Mouse (Mus musculus) heart, embryonic 12.5 days (tissue): ENCODE measurements around the gene Lpo. TPM values are rescaled to one million over a fixed set of nuclear protein-coding genes. Genes with fewer than 3 reads are reported as not detected.

ENCODE experiments used
- ATAC-seq: fragments of 200-750 bp; cut with Nextera tagmentation; 2 replicates; pipeline ENCODE4 v1.8.0; 2017; ENCODE audit warnings: moderate TSS enrichment, moderate library complexity; ENCODE audit not compliant: insufficient number of reproducible peaks, low FRiP score
- H3K27ac ChIP-seq: fragments of 300-500 bp; sonication (generic); 2 replicates; pipeline ENCODE4 v1.5.1; 2016; ENCODE audit warnings: mild to moderate bottlenecking, moderate library complexity; ENCODE audit not compliant: poor library complexity, severe bottlenecking
- H3K27me3 ChIP-seq: fragments of 300-500 bp; sonication (generic); replicated peaks from 2 replicates; pipeline ENCODE4 v1.6.1; 2016; ENCODE audit warnings: mild to moderate bottlenecking, moderate library complexity
- H3K36me3 ChIP-seq: fragments of 300-500 bp; sonication (generic); 2 replicates; pipeline ENCODE4 v1.6.1; 2016; ENCODE audit warnings: mild to moderate bottlenecking, moderate library complexity
- H3K4me1 ChIP-seq: fragments of 300-500 bp; sonication (generic); replicated peaks from 2 replicates; pipeline ENCODE4 v1.6.1; 2016; ENCODE audit warnings: mild to moderate bottlenecking
- H3K4me2 ChIP-seq: fragments of 300-500 bp; sonication (generic); 2 replicates; pipeline ENCODE4 v1.6.1; 2016; ENCODE audit warnings: mild to moderate bottlenecking, moderate library complexity
- H3K4me3 ChIP-seq: fragments of 300-500 bp; sonication (generic); 2 replicates; pipeline ENCODE4 v1.5.1; 2016; ENCODE audit warnings: mild to moderate bottlenecking
- H3K9ac ChIP-seq: fragments of 300-500 bp; sonication (generic); 2 replicates; pipeline ENCODE4 v1.6.1; 2016; ENCODE audit warnings: mild to moderate bottlenecking, moderate library complexity
- H3K9me3 ChIP-seq: fragments of 300-500 bp; sonication (generic); replicated peaks from 2 replicates; pipeline ENCODE4 v1.6.1; 2016; ENCODE audit warnings: mild to moderate bottlenecking, moderate library complexity
- WGBS: fragments of 180-500 bp; shearing (Covaris S2); methylation state at CpG from one replicate; pipeline ENCODE4 v1.1.7; 2016; 5-methylcytosine and 5-hydroxymethylcytosine counted together
- microRNA counts: library from miRNA; unstranded; fragments of <30 nt; microRNA quantifications from one replicate; lab custom pipeline; 2017
- microRNA-seq: library from miRNA; unstranded; fragments of <30 nt; microRNA quantifications from one replicate; pipeline ENCODE4, GENCODE M21; 2017
- polyA plus RNA-seq: library from polyadenylated mRNA; unstranded; fragments of >200 nt; fragmentation: Nextera tagmentation; extraction: Ambion mirVana; gene quantifications from 2 replicates; pipeline ENCODE4 v1.2.1, GENCODE M21; 2016

Gene Lpo
- polyA plus RNA-seq, 1 experiment from 2014 or later: not detected

DNA sequence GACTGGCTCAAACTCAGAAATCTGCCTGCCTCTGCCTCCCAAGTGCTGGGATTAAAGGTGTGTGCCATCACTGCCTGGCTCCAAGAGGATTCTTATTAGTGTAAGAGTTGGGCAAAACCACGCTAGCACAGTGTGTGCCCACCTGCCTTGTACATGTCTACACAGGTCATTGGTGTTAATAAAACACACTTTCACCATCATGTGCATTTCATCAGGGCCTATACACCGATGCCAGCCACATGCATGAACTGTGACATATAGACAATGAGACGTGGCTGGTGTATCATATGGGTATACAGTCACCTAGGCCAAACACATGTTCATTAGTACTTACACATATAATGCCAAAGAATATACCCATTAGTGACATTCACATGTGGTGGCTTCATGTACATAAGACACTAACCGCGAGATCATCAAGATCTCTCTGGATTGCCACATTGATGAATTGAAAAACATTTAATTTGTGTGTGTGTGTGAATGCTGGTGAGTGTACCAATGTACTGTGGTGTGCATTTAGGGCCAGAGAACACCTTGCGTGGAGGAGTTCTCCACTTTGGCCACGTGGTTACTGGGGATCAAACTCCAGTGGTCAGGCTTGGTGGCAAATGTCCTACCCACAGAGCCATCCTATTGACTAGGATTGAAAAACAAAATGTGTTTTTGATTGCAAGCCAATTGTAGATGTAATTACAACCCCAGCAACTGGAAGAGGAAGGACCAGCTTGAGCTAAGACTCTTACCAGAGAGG is 69.8 kb downstream of the Lpo start:
- Histone ChIP-seq H3K4me1 (peaks cover 12% of the 10 kb centered on the region), H3K36me3 (no peaks in the 10 kb centered on the region), H3K27ac (no peak overlapping the region), H3K9ac (no peak overlapping the region), H3K4me3 (no peak overlapping the region), H3K4me2 (no peak overlapping the region), H3K9me3 (no peaks in the 10 kb centered on the region), H3K27me3 (peaks cover 40% of the 10 kb centered on the region)
- 79% methylated on average over 7 of the region's 7 CpGs for WGBS
- ATAC-seq: no peak

DNA sequence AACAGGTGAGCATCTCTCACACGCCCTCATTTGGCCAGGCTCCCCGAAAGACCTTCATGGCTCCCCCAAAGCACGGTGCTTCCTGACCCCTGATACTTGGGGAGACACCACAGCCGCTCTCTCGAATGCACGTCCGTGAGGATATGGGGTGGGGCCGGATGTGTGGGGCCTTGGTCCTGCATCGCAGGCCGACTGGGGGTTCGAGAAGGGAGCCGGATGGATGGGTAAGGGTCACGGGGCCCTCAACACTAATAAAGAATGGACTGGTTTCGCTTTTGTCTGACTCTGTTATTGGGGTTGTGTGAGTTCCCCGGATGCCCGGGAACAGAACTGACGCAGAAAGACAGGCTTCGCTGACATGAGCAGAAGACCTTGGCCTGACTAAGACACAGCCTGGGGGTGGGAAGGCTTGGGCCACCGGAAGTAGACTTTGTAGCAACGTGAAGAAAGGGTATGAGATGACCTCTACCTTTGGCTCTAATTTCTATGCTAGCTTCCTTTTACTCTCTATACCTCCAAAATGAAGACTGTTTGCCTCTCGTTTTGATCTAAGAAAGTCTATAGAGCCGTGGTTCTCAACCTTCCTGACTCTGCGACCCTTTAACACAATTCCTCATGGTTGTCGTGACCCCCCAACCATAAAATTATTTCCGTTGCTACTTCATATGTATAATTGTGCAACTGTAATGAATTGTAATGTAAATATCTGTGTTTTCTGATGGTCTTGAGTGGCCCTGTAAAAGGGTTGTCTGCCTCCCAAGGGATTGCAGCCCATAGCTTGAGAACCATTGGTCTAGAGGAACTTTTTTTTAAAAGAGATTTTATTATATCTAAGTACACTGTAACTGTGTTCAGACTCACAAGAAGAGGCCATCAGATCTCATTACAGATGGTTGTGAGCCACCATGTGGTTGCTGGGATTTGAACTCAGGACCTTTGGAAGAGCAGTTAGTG is 70.8 kb downstream of the Lpo start:
- H3K4me2 ChIP-seq: peak overlapping the region; percentile 12; the same call in 1 of the 2 replicates
- 0 out of 2 replicates have a peak overlapping the region, but pooled peaks have one; percentile 42 for H3K27ac ChIP-seq

More for the DNA sequence above, 70.8 kb downstream of the Lpo start:
- peaks cover 29% of the 10 kb centered on the region for H3K27me3 ChIP-seq
- peak overlapping the region; percentile 26 for H3K4me3 ChIP-seq
- WGBS: 79% methylated on average over 25 of the region's 25 CpGs
- no peak for ATAC-seq
- peaks cover 10% of the 10 kb centered on the region; the same call in 1 of the 2 replicates for H3K4me1 ChIP-seq
- no peaks in the 10 kb centered on the region for H3K36me3 ChIP-seq
- H3K9ac ChIP-seq: no peak overlapping the region
- no peaks in the 10 kb centered on the region for H3K9me3 ChIP-seq

MicroRNAs within 50 kb of the gene (microRNA counts, 519-probe panel; counts per million panel counts)
- 5,791 counts per million, percentile 75 among the panel's probes with 10 or more counts for microRNA mmu-miR-142-3p (lab: Ali Mortazavi, UCI)
- 3,767 counts per million, percentile 27 among the panel's probes with 10 or more counts for microRNA mmu-miR-142-5p (lab: Ali Mortazavi, UCI)

Small RNAs within 50 kb of the gene (microRNA-seq; reads per million reads assigned to microRNA genes)
- gene Mir142: not detected
- gene Mir142b: not detected

Other genes starting within 250 kb of the Lpo start
- gene Mtmr4, start 236.1 kb downstream of the Lpo start, polyA plus RNA-seq: 21.9 and 27.3 TPM in 2 replicates
- 0.13 and 0.15 TPM in 2 replicates for gene Hsf5, start 211.1 kb downstream of the Lpo start, polyA plus RNA-seq
- 1.4 and 1.9 TPM in 2 replicates for gene Rnf43, start 165.6 kb downstream of the Lpo start, polyA plus RNA-seq
- 99.6 and 101 TPM in 2 replicates for gene Supt4a, start 90.7 kb downstream of the Lpo start, polyA plus RNA-seq
- 0.21 and 0.78 TPM in 2 replicates for gene Tspoap1, start 67.7 kb downstream of the Lpo start, polyA plus RNA-seq
- gene Mpo, start 34.7 kb downstream of the Lpo start, polyA plus RNA-seq: 2.8 and 6.7 TPM in 2 replicates
- gene Mks1, start 24.9 kb upstream of the Lpo start, polyA plus RNA-seq: 8.4 and 8.5 TPM in 2 replicates
- gene Epx, start 47.2 kb upstream of the Lpo start, polyA plus RNA-seq: 0.09 TPM in 1 of 2 replicates, not detected in the other
- not detected in 2 replicates for gene Olfr462, start 64.0 kb upstream of the Lpo start, polyA plus RNA-seq
- not detected in 2 replicates for gene Olfr463, start 69.1 kb upstream of the Lpo start, polyA plus RNA-seq
- not detected in 2 replicates for gene Olfr464, start 92.7 kb upstream of the Lpo start, polyA plus RNA-seq
- gene Dynll2, start 159.2 kb upstream of the Lpo start, polyA plus RNA-seq: 21.4 and 22.5 TPM in 2 replicates
- 254 and 260 TPM in 2 replicates for gene Srsf1, start 219.1 kb upstream of the Lpo start, polyA plus RNA-seq
- 27.3 and 29.3 TPM in 2 replicates for gene Vezf1, start 240.0 kb upstream of the Lpo start, polyA plus RNA-seq